Mouse (Mus musculus) testis, adult 2 months (tissue): ENCODE results near the gene Wwc1.

Experiments used
- CTCF ChIP-seq: fragments of 200-500 bp; IDR thresholded peaks from 2 replicates; pipeline ENCODE4 v1.5.1; 2012; ENCODE audit warnings: low read depth, mild to moderate bottlenecking, inconsistent platforms, low read length, moderate library complexity; ENCODE audit not compliant: control insufficient read depth, insufficient read depth, insufficient replicate concordance
- POLR2A ChIP-seq: fragments of 200-500 bp; IDR thresholded peaks from 2 replicates; pipeline ENCODE4 v1.6.1; 2012; ENCODE audit warnings: low read depth, mild to moderate bottlenecking, inconsistent platforms, low read length, moderate library complexity; ENCODE audit not compliant: control insufficient read depth

DNA sequence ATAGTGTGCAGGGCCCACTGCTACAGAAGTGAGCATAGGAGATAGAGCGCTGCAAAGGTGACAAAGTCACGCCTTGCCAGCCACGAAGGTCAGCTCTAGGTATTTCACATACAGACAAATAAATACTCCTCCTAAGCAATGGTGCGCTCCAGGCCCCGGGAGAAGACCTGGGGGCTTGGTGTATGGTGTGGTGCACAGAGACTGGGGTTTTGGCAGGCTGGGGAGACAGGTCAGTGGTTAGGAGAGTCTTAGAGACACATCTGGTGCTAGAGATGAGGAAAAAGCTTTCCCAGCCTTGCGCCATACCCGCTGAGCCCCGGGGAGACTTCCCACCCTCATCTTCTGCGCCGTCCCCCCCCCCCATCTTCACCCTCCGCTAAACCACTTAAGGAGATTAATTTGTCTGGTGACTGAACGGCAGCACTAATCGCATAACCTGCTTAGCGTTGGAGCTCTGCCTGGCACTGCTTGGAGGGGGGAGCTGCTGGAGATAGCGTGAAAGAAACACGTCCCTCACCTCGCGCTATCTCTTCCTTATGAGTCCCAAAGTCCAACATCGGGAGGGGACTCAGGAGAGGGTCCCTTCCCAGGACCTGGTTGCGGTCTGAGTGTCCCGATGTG is 106.6 kb downstream of the Wwc1 start:
- TF ChIP-seq POLR2A (no peak), CTCF (no peak)
